Mouse (Mus musculus) ES-E14 (cell line): ENCODE results near the gene Nufip2.

Source experiments
- CHD2 ChIP-seq: IDR thresholded peaks from 2 replicates; pipeline ENCODE4 v1.6.1; 2014; ENCODE audit warnings: mild to moderate bottlenecking, low read depth, low read length, inconsistent platforms
- HCFC1 ChIP-seq: IDR thresholded peaks from 2 replicates; pipeline ENCODE4 v1.6.1; 2012; ENCODE audit warnings: low read length, inconsistent platforms, borderline replicate concordance; ENCODE audit not compliant: insufficient read depth
- MAFK ChIP-seq: IDR thresholded peaks from 2 replicates; pipeline ENCODE4 v1.6.1; 2014; ENCODE audit warnings: mild to moderate bottlenecking, low read depth, low read length, inconsistent platforms; ENCODE audit not compliant: insufficient read depth
- ZC3H11A ChIP-seq: IDR thresholded peaks from 2 replicates; pipeline ENCODE4 v1.6.1; 2012; ENCODE audit warnings: low read depth, mild to moderate bottlenecking, inconsistent platforms, low read length, borderline replicate concordance
- ZNF384 ChIP-seq: IDR thresholded peaks from 2 replicates; pipeline ENCODE4 v1.6.1; 2012; ENCODE audit warnings: low read depth, low read length, inconsistent platforms

DNA sequence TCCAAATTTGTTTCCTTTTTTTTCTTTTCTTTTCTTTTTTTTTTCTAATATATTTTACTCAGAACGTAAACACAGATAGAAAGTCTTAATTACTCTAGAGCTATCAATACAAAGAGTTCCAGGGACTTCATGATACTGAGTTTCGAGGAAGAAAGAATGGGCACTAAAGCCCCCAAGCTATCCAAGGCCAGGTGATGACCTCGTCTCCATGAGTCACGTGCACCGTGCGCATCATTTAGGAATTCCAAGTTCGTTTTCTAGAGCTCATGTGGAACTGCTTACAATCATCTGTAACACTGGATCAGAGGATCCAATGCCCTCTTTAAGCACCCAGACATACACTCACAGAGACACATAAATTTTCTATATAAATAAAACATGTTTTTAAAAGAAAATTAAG, 37.1 kb upstream of the Nufip2 start:
- TF ChIP-seq ZC3H11A (no peak), MAFK (no peak), CHD2 (no peak), ZNF384 (no peak), HCFC1 (no peak)
